Mouse (Mus musculus): ENCODE measurements around the gene Hhex.

DNA sequence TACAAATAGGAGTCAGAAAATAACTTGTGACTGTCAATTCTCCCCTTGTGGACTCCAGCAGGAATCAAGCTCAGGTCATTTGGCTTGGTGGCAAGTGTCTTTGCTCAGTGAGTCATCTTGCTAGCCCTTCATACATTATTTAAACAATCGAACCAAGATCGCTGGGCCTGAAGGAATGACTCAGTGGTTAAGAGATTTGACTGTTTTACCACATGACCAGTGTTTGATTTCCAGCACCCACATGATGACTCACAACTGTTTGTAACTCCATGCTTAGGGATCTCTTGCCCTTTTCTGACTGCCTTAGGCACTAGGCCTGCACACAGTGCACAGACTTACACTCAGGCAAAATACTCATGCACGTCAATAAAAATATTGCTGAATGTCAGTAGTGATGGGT, 42.7 kb upstream of the Hhex start:
- TF ChIP-seq FLI1 (IDR thresholded peaks at IDR 0.05; ENCODE audit: low read length) (no peak), GATA1 (IDR thresholded peaks at IDR 0.05; ENCODE audit: borderline replicate concordance, low read length) (no peak)
